Mouse (Mus musculus): ENCODE data around the gene Gtdc1. TPM values are rescaled to one million over a fixed set of nuclear protein-coding genes. Genes with fewer than 3 reads are reported as not detected.
A peak's percentile ranks its signal among the peaks of the same experiment; 100 is the strongest.

Gtdc1 gene
- polyA plus RNA-seq, 1 experiment from 2014 or later, result 24.8 TPM

GRCm38 (mm10) chr2:44584061-44584460 lies 343.4 kb downstream of the Gtdc1 start:
- no peaks in the 10 kb centered on the region for H3K27me3 ChIP-seq (ENCODE audit: control insufficient read depth, insufficient read depth, low read length)
- no peak overlapping the region for H3K4me2 ChIP-seq (ENCODE audit: low read length)
- H3K9me3 ChIP-seq (ENCODE audit: control insufficient read depth, low read length), result no peaks in the 10 kb centered on the region
- H3K4me3 ChIP-seq (replicated peaks; ENCODE audit: low read depth, low read length), result no peak overlapping the region
- no peak overlapping the region for H3K27ac ChIP-seq (replicated peaks; ENCODE audit: low read depth, low read length)
- ATAC-seq (ENCODE audit: low FRiP score, low TSS enrichment), result no peak
- H3K36me3 ChIP-seq (ENCODE audit: control insufficient read depth, insufficient read depth, low read length), result no peaks in the 10 kb centered on the region
- no peak for DNase-seq
- H3K9ac ChIP-seq (replicated peaks; ENCODE audit: low read length), result no peak overlapping the region
- H3K4me1 ChIP-seq (ENCODE audit: control insufficient read depth, insufficient read depth, low read length), result no peaks in the 10 kb centered on the region

GRCm38 (mm10) chr2:44583491-44583890 lies 344.0 kb downstream of the Gtdc1 start:
- Histone ChIP-seq H3K9me3 (ENCODE audit: control insufficient read depth, low read length) (no peaks in the 10 kb centered on the region), H3K4me3 (replicated peaks; ENCODE audit: low read depth, low read length) (no peak overlapping the region), H3K36me3 (ENCODE audit: control insufficient read depth, insufficient read depth, low read length) (no peaks in the 10 kb centered on the region), H3K4me1 (ENCODE audit: control insufficient read depth, insufficient read depth, low read length) (no peaks in the 10 kb centered on the region), H3K9ac (replicated peaks; ENCODE audit: low read length) (no peak overlapping the region), H3K27ac (replicated peaks; ENCODE audit: low read depth, low read length) (no peak overlapping the region), H3K27me3 (ENCODE audit: control insufficient read depth, insufficient read depth, low read length) (no peaks in the 10 kb centered on the region), H3K4me2 (ENCODE audit: low read length) (no peak overlapping the region)
- no peak for DNase-seq
- ATAC-seq (ENCODE audit: low FRiP score, low TSS enrichment), result no peak

- no peaks in the 10 kb centered on the region for H3K36me3 ChIP-seq (ENCODE audit: control insufficient read depth, insufficient read depth, low read length)
These were observed 355.6 kb downstream of the Gtdc1 start for GRCm38 (mm10) chr2:44571810-44572209.

GRCm38 (mm10) chr2:44571156-44571555 lies 356.3 kb downstream of the Gtdc1 start:
- no peaks in the 10 kb centered on the region for H3K36me3 ChIP-seq (ENCODE audit: control insufficient read depth, insufficient read depth, low read length)
- 23% methylated on average over 9 of the region's 9 CpGs for WGBS
- DNase-seq, result no peak
- H3K27me3 ChIP-seq (ENCODE audit: control insufficient read depth, insufficient read depth, low read length), result no peaks in the 10 kb centered on the region
- H3K9ac ChIP-seq (replicated peaks; ENCODE audit: low read length), result no peak overlapping the region
- H3K4me3 ChIP-seq (replicated peaks; ENCODE audit: low read depth, low read length), result no peak overlapping the region
- no peak; the same call in 1 of the 2 replicates for ATAC-seq (ENCODE audit: low FRiP score, low TSS enrichment)
- H3K4me2 ChIP-seq (ENCODE audit: low read length), result peak overlapping the region; percentile 12; the same call in 1 of the 2 replicates
- H3K27ac ChIP-seq (replicated peaks; ENCODE audit: low read depth, low read length), result no peak overlapping the region
- no peaks in the 10 kb centered on the region for H3K9me3 ChIP-seq (ENCODE audit: control insufficient read depth, low read length)
- H3K4me1 ChIP-seq (ENCODE audit: control insufficient read depth, insufficient read depth, low read length), result 0 out of 2 replicates have a peak, but pooled peaks cover 6% of the 10 kb centered on the region

More at GRCm38 (mm10) chr2:44571810-44572209, 355.6 kb downstream of the Gtdc1 start:
- 43% methylated on average over 3 of the region's 3 CpGs for WGBS
- 0 out of 2 replicates have a peak, but pooled peaks cover 6% of the 10 kb centered on the region for H3K4me1 ChIP-seq (ENCODE audit: control insufficient read depth, insufficient read depth, low read length)
- H3K27me3 ChIP-seq (ENCODE audit: control insufficient read depth, insufficient read depth, low read length), result no peaks in the 10 kb centered on the region
- H3K27ac ChIP-seq (replicated peaks; ENCODE audit: low read depth, low read length), result no peak overlapping the region
- no peak overlapping the region for H3K4me2 ChIP-seq (ENCODE audit: low read length)
- no peak overlapping the region for H3K9ac ChIP-seq (replicated peaks; ENCODE audit: low read length)
- ATAC-seq (ENCODE audit: low FRiP score, low TSS enrichment) (no peak), DNase-seq (no peak)
- H3K4me3 ChIP-seq (replicated peaks; ENCODE audit: low read depth, low read length), result no peak overlapping the region
- no peaks in the 10 kb centered on the region for H3K9me3 ChIP-seq (ENCODE audit: control insufficient read depth, low read length)

- no peak for DNase-seq
- no peaks in the 10 kb centered on the region for H3K27me3 ChIP-seq (ENCODE audit: control insufficient read depth, insufficient read depth, low read length)
- 73% methylated on average over 7 of the region's 7 CpGs for WGBS
- H3K4me1 ChIP-seq (ENCODE audit: control insufficient read depth, insufficient read depth, low read length), result 0 out of 2 replicates have a peak, but pooled peaks cover 6% of the 10 kb centered on the region
- no peak overlapping the region for H3K4me2 ChIP-seq (ENCODE audit: low read length)
- no peak for ATAC-seq (ENCODE audit: low FRiP score, low TSS enrichment)
- H3K36me3 ChIP-seq (ENCODE audit: control insufficient read depth, insufficient read depth, low read length), result no peaks in the 10 kb centered on the region
- no peaks in the 10 kb centered on the region for H3K9me3 ChIP-seq (ENCODE audit: control insufficient read depth, low read length)
- H3K27ac ChIP-seq (replicated peaks; ENCODE audit: low read depth, low read length), result no peak overlapping the region
- H3K9ac ChIP-seq (replicated peaks; ENCODE audit: low read length), result no peak overlapping the region
- H3K4me3 ChIP-seq (replicated peaks; ENCODE audit: low read depth, low read length), result no peak overlapping the region
These were observed 358.1 kb downstream of the Gtdc1 start for GRCm38 (mm10) chr2:44569140-44569952.

- ATAC-seq (ENCODE audit: low FRiP score, low TSS enrichment) (no peak), DNase-seq (no peak)
These were observed 362.4 kb downstream of the Gtdc1 start for GRCm38 (mm10) chr2:44564776-44565692.

GRCm38 (mm10) chr2:44561789-44562188 lies 365.7 kb downstream of the Gtdc1 start:
- no peak overlapping the region for H3K9ac ChIP-seq (replicated peaks; ENCODE audit: low read length)
- no peak for ATAC-seq (ENCODE audit: low FRiP score, low TSS enrichment)
- 66% methylated on average over 4 of the region's 4 CpGs for WGBS

More at GRCm38 (mm10) chr2:44564776-44565692, 362.4 kb downstream of the Gtdc1 start:
- no peak overlapping the region for H3K27ac ChIP-seq (replicated peaks; ENCODE audit: low read depth, low read length)
- no peaks in the 10 kb centered on the region for H3K9me3 ChIP-seq (ENCODE audit: control insufficient read depth, low read length)
- no peaks in the 10 kb centered on the region for H3K4me1 ChIP-seq (ENCODE audit: control insufficient read depth, insufficient read depth, low read length)
- H3K4me3 ChIP-seq (replicated peaks; ENCODE audit: low read depth, low read length), result no peak overlapping the region
- no peaks in the 10 kb centered on the region for H3K36me3 ChIP-seq (ENCODE audit: control insufficient read depth, insufficient read depth, low read length)
- no peaks in the 10 kb centered on the region for H3K27me3 ChIP-seq (ENCODE audit: control insufficient read depth, insufficient read depth, low read length)
- H3K9ac ChIP-seq (replicated peaks; ENCODE audit: low read length), result no peak overlapping the region
- WGBS, result 85% methylated on average over 16 of the region's 16 CpGs
- no peak overlapping the region for H3K4me2 ChIP-seq (ENCODE audit: low read length)

GRCm38 (mm10) chr2:44559242-44559944 lies 368.1 kb downstream of the Gtdc1 start:
- DNase-seq (no peak), ATAC-seq (ENCODE audit: low FRiP score, low TSS enrichment) (no peak)
- 61% methylated on average over 6 of the region's 6 CpGs for WGBS

More at GRCm38 (mm10) chr2:44561789-44562188, 365.7 kb downstream of the Gtdc1 start:
- Histone ChIP-seq H3K36me3 (ENCODE audit: control insufficient read depth, insufficient read depth, low read length) (no peaks in the 10 kb centered on the region), H3K27ac (replicated peaks; ENCODE audit: low read depth, low read length) (no peak overlapping the region), H3K4me3 (replicated peaks; ENCODE audit: low read depth, low read length) (no peak overlapping the region), H3K27me3 (ENCODE audit: control insufficient read depth, insufficient read depth, low read length) (no peaks in the 10 kb centered on the region), H3K4me2 (ENCODE audit: low read length) (no peak overlapping the region), H3K4me1 (ENCODE audit: control insufficient read depth, insufficient read depth, low read length) (peaks cover 12% of the 10 kb centered on the region; the same call in 1 of the 2 replicates), H3K9me3 (ENCODE audit: control insufficient read depth, low read length) (no peaks in the 10 kb centered on the region)
- no peak for DNase-seq

More at GRCm38 (mm10) chr2:44559242-44559944, 368.1 kb downstream of the Gtdc1 start:
- Histone ChIP-seq H3K9me3 (ENCODE audit: control insufficient read depth, low read length) (no peaks in the 10 kb centered on the region), H3K36me3 (ENCODE audit: control insufficient read depth, insufficient read depth, low read length) (no peaks in the 10 kb centered on the region), H3K4me2 (ENCODE audit: low read length) (no peak overlapping the region), H3K4me1 (ENCODE audit: control insufficient read depth, insufficient read depth, low read length) (peaks cover 12% of the 10 kb centered on the region; the same call in 1 of the 2 replicates), H3K27ac (replicated peaks; ENCODE audit: low read depth, low read length) (no peak overlapping the region), H3K4me3 (replicated peaks; ENCODE audit: low read depth, low read length) (no peak overlapping the region), H3K27me3 (ENCODE audit: control insufficient read depth, insufficient read depth, low read length) (no peaks in the 10 kb centered on the region), H3K9ac (replicated peaks; ENCODE audit: low read length) (no peak overlapping the region)

Measured in midbrain, embryonic 14.5 days (tissue).